Mouse (Mus musculus): ENCODE data around the gene Zic5.

Zic5 gene

GRCm38 (mm10) chr14:122479461-122480109 is 14.1 kb upstream of the Zic5 start:
- no peak for DNase-seq (ENCODE audit: low spot score in 2 of 2)

GRCm38 (mm10) chr14:122478574-122479011 is 13.1 kb upstream of the Zic5 start:
- no peak for DNase-seq (ENCODE audit: low spot score in 2 of 2)

- no peak for DNase-seq (ENCODE audit: low spot score in 2 of 2)
Measured at GRCm38 (mm10) chr14:122477971-122478573, 12.6 kb upstream of the Zic5 start.

- DNase-seq (ENCODE audit: low spot score in 2 of 2) = no peak
Measured at GRCm38 (mm10) chr14:122477261-122477671, 11.8 kb upstream of the Zic5 start.

GRCm38 (mm10) chr14:122476822-122477215 is 11.3 kb upstream of the Zic5 start:
- no peak for DNase-seq (ENCODE audit: low spot score in 2 of 2)

GRCm38 (mm10) chr14:122476041-122476821 is 10.8 kb upstream of the Zic5 start:
- DNase-seq (ENCODE audit: low spot score in 2 of 2) = no peak

- no peak for DNase-seq (ENCODE audit: low spot score in 2 of 2)
Measured at GRCm38 (mm10) chr14:122475557-122476040, 10.1 kb upstream of the Zic5 start.

- DNase-seq (ENCODE audit: low spot score in 2 of 2) = no peak
Measured at GRCm38 (mm10) chr14:122474891-122475556, 9.5 kb upstream of the Zic5 start, which contains the start of gene Zic2. Zic2 (plus strand) TSS chr14:122475435.

- DNase-seq (ENCODE audit: low spot score in 2 of 2) = no peak
Measured at GRCm38 (mm10) chr14:122474041-122474890, 8.8 kb upstream of the Zic5 start.

GRCm38 (mm10) chr14:122473211-122473751 is 7.8 kb upstream of the Zic5 start:
- no peak for DNase-seq (ENCODE audit: low spot score in 2 of 2)

GRCm38 (mm10) chr14:122472647-122473046 is 7.2 kb upstream of the Zic5 start:
- no peak for DNase-seq (ENCODE audit: low spot score in 2 of 2)

GRCm38 (mm10) chr14:122472161-122472560 is 6.7 kb upstream of the Zic5 start:
- no peak for DNase-seq (ENCODE audit: low spot score in 2 of 2)

- DNase-seq (ENCODE audit: low spot score in 2 of 2) = no peak
Measured at GRCm38 (mm10) chr14:122471449-122472085, 6.1 kb upstream of the Zic5 start.

- no peak for DNase-seq (ENCODE audit: low spot score in 2 of 2)
Measured at GRCm38 (mm10) chr14:122468971-122469755, 3.7 kb upstream of the Zic5 start.

GRCm38 (mm10) chr14:122467926-122468841 is 2.7 kb upstream of the Zic5 start:
- DNase-seq (ENCODE audit: low spot score in 2 of 2) = no peak

GRCm38 (mm10) chr14:122466756-122467362 is 1.4 kb upstream of the Zic5 start:
- DNase-seq (ENCODE audit: low spot score in 2 of 2) = no peak

- no peak for DNase-seq (ENCODE audit: low spot score in 2 of 2)
Measured at GRCm38 (mm10) chr14:122465931-122466490, 534 bp upstream of the Zic5 start.

- DNase-seq (ENCODE audit: low spot score in 2 of 2) = no peak
Measured at GRCm38 (mm10) chr14:122464351-122464762, 1.1 kb downstream of the Zic5 start.

All from heart, adult 9 months (tissue).